Mouse (Mus musculus) R1 (cell line): ENCODE results near the gene Ubqln4.

ENCODE experiments used
- DNase-seq: peaks from one replicate; pipeline ENCODE4 v3.0.0-alpha.2; 2018; ENCODE audit warnings: low read depth, low spot score

The Ubqln4 gene

DNA sequence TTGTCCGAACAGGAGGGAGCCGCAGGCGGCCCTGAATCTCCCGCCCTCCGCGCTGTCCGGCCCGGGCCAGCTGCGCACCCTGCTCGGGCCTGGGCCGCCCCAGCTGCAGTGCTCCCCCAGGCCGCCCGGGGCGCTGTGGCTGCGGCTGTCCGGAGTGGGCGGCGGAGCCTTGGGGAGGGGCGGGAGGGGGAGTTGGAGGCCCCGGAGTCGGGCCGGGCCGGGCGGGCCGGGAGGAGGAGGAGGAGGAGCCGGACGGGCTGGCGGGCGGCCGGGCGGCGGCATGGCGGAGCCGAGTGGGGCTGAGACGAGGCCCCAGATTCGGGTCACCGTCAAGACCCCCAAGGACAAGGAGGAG is at the start of gene Ubqln4:
Gene Ubqln4 (plus strand): TSS at position 234 of the 355 bp plus-strand sequence.
- DNase-seq = peak; percentile 89

GRCm38 (mm10) chr3:88503881-88504746 is 49.4 kb upstream of the Ubqln4 start:
- DNase-seq = no peak

DNA sequence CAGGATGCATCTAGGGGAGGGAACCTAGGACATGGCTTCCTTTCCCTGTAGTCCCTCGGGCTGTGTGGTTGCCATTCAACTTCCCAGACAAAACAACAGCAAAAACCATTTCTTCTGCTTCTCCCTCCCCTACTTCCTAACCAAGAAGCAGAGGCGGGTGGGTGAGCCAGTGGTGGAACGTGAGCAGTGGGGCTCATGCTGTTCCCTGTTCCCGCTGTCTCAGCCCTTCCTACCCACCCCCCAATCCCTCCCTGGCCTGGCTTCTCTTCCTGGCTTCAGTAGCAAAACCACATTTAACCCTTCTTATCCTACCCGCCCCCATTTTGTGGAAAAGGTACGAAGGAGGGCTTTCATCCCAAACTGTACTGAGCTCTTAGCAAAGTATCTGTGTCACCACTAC is 48.5 kb upstream of the Ubqln4 start:
- no peak for DNase-seq

DNA sequence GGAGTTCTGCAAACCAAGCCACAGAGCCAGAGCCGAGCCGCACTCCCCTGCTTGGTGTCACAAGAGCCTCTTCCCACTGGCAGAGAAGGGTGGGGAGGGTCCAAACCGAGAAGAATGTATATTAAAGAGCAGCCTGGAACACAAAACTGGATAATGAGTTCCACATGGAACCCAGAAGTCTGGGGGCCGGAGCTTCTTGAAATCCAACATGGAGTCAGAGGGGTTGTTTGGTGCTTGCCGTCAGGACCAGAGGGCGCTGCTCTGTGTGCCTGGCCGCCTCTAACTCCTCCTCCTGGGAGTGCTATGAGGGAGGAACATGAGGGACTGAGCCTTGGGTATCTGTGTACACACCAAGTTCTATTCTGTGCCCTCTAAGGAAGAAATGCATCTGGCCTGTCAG is 47.8 kb upstream of the Ubqln4 start:
- peak; percentile 73 for DNase-seq

- no peak for DNase-seq
Measured at GRCm38 (mm10) chr3:88509250-88509649, 44.3 kb upstream of the Ubqln4 start.

DNA sequence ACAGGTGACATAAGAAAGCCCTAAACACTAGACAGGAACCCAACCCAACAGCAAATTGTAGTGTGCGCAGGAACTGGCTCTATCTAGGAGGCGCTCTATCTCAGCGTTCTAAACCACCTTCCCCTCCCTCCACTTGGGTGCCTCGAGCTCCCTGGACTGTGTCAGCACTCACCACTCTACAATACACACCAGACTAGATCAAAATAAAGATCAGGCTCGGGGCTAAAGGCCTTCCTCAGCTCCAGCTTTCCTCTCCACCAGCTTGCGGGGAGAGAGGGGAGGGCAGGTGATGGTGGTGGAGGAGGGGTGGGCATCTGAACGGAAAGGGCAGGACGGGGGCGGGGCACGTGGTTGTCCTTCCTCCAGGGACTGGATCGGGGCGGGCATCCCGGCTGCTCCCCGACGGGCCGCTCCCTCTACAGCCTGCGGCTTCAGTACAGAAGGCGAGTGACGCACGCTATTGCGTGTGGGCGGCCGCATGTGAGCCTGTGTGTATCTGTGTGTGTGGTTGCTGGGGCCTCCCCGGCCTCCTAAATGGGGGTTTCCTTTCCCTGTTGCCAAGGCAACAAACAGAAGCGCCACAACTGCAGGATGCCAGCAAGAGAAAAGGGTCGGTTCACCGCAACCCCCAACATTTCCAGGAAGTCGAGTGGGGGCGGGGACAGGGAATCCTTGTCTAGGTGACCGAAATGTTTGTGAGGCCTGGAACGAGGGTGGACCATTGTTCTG is 43.7 kb upstream of the Ubqln4 start, which contains the start of gene Lmna:
Gene Lmna (minus strand): TSS at position 265 of the 729 bp plus-strand sequence.
- peak; percentile 99 for DNase-seq

DNA sequence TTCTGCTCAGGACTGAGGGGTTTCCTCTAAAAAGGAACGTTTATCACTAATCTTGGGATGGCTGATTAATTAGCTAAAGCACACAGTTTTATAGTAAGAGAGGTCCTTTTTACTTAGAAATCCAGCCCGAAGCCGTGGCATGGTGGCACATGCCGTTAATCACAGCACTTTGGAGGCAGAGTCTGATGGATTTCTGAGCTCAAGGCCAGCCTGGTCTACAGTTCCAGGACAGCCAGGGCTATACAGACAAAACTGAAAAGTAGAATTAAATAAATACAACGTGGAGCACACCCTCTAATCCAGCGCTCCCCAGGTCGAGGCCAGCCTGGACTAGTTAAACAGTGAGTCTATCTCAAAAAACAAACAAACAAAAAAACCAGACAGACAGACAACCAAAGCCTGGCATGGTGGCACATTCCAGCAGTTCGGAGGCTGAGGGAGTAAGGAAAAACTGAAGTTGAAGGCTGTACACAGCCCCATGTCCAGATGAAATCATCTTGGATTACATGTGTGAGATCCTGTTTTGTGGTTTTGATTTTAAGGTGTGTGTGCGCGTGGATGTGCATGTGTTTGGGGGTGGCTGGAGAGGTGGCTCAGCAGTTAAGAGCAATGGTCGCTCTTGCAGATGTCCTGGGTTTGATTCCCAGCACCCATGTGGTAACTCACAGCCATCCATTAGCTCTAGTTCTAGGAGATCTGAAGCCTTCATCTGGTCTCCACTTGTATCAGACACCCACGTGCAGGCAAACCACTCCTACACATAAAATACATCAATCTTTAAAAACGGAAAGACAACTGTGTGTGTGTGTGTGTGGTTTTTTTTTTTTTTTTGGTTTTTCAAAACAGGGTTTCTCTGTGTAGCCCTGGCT is 42.9 kb upstream of the Ubqln4 start:
- no peak for DNase-seq

GRCm38 (mm10) chr3:88511559-88511958 is 42.0 kb upstream of the Ubqln4 start:
- DNase-seq = no peak

DNA sequence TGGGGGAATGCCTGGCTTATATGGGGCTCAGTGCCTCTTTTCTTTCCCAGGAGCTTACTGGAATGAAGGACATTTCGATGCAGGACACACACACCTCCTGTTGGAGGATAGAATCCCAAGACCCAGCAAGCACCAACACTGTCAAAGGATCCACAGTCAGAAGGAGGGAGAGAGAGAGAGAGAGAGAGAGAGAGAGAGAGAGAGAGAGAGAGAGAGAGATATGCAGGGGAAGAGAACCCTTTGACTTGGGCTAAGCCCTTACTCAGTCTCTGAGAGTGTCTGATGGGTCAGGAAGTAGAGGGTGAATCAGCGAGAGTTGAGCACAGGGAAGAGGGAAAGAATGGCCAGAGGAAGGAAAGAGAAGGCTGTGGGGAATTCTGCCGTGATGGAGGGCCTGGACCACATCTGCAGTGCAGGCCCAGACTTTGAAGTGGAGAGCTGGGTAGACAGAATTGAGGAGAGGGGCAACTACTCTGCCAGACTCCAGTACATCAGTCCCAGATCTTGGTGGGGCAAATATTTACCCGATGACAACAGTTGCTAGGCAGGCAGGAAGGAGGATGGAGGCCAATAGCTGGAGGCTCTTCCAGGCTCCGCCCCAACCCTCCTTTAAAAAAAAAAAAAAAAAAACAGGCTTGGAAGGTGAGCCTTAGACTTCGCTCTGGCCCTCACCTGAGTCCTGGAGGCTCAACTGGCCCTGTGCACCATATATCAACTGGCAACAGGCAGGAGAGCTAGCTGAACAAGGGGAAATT is 41.2 kb upstream of the Ubqln4 start:
- DNase-seq = peak; percentile 61

GRCm38 (mm10) chr3:88512896-88513545 is 40.5 kb upstream of the Ubqln4 start:
- DNase-seq = no peak

DNA sequence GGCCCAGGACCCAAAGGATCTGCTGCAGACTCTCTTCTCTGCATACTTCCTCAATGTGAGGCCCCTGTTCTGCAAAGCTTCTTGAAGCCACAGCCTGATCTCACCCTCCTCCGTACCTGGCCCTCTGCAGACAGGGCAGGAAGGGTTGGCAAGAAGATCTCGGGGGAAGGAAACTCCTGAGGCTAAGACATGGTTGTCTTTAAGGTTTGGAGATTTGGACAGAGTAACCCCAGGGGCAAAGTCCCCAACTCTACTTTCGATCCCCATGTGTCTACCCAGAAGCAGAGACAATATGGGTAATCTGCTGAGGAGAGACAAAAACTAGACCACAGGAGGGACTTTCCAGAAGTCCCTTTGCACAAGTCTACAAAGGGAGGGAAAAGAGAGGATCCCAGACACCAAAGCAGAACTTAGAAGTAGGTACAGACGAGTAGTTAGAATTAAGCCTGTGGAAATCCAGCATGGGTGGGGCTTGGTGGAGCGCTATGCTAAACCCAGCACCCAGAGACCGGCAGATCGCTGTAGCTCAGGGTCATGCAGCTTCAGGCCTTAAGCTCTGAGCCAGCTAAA is 39.9 kb upstream of the Ubqln4 start:
- DNase-seq = no peak

- DNase-seq = no peak
Measured at GRCm38 (mm10) chr3:88514231-88515094, 39.1 kb upstream of the Ubqln4 start.

DNA sequence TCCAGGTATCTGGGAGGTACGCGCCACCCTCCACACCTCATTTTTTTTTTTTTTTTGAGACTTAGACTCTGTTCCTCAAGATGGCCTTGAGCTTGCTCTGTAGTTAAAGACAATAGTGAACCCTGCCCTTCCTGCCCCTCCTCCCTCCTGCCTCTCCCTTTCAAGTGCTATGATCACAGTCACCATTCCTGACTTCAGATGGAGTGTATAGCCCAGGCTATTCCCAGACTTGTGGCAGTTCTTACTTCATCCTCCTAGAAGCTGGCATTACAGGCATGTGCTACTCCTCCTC is 38.5 kb upstream of the Ubqln4 start:
- peak; percentile 66 for DNase-seq

DNA sequence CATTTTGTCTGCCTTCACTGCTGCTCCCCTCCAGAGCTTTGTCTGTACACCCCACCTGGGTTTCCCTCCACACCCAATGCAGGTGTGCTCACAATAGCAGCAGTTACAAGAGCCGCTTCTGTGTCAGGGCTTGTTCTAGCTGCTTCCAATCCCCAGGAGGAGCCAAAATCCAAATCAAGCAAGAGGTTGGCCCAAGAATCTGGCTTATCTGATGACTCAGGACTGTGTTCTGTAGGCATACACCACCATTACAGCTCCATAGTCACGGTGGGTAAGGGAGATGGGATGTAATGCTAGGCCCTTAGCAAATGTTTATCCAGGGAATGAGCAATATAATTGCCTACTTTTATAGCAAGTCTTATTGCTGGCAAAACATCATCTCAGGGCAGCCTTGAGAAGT is 37.2 kb upstream of the Ubqln4 start:
- no peak for DNase-seq

DNA sequence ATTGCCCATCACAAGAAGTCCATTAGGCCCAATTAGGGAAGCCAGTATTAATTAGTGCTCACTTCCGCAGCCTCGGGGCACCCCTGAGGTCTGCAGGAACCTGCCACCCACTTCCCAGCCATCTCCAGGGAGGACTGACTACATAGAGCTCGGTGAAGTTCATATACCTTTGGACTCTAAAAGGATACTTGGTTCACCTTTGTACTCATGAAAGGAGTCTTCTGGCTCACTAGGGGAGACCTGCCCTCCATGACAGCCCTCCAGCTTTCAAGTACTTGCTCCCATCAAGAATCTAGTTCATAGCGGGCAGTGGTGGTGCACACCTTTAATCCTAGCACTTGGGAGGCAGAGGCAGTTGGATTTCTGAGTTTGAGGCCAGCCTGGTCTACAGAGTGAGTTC is 35.1 kb upstream of the Ubqln4 start:
- no peak for DNase-seq

DNA sequence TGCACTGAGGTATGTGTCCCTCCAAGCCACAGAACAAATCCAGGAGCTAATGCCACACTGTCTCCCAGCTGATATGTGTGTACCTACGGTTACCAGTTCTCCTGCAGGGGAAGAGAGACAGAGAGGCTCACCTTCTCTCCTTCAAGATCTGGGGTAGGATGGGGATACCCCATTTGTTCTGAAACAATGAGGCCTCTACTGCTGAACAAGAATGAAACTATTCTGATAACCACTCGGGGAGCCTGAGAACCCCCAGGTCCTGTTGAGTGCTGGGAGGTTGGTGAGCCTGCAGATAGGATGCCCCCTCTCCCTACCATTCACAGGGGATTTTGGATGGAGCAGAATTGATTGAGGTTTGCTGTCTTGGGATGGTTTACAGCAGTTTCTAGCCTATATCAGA is 33.5 kb upstream of the Ubqln4 start:
- DNase-seq = no peak

DNA sequence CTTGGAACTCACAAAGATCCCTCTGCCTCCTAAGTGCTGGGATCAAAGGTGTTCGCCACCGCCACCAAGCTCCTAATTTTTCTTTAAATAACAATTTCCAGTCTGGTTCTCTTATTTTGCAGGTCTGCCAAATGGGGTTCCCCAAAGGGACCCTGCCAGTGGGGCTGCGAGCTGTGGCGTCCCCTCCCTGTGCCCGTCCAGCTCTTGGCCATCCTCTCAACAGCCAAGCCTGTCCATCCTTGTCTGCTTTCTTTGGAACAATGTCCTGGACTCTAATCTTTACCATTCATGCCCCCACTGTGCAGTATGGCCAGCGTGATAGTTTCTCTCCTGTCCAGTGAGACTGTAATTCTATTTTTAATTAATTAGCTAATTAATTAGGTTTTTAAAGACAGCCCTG is 32.4 kb upstream of the Ubqln4 start:
- no peak for DNase-seq

- peak; percentile 87 for DNase-seq
Measured at GRCm38 (mm10) chr3:88521803-88522331, 31.7 kb upstream of the Ubqln4 start.

GRCm38 (mm10) chr3:88523027-88523426 is 30.5 kb upstream of the Ubqln4 start:
- no peak for DNase-seq
